Mouse (Mus musculus) CH12.LX (cell line): ENCODE measurements around the gene Luzp1. TPM values are rescaled to one million over a fixed set of nuclear protein-coding genes. Genes with fewer than 3 reads are reported as not detected.
A peak's percentile ranks its signal among the peaks of the same experiment; 100 is the strongest.

Experiments
- DNase-seq: peaks from one replicate; pipeline ENCODE4 v3.0.0-alpha.2; 2013; ENCODE audit errors: extremely low read depth
- H3K27ac ChIP-seq: 2 replicates; pipeline ENCODE4 v1.5.1; 2012; ENCODE audit warnings: low read depth, mild to moderate bottlenecking, control low read depth, moderate library complexity; ENCODE audit not compliant: insufficient read depth
- H3K27me3 ChIP-seq: replicated peaks from 2 replicates; pipeline ENCODE3; 2012; ENCODE audit warnings: inconsistent platforms
- H3K36me3 ChIP-seq, 2 experiments: replicated peaks in 1 of 2; 2 replicates each; pipeline versions ENCODE3 to v1.6.1; 2012; ENCODE audit warnings: inconsistent platforms in 1 of 2, low read length in 1 of 2, mild to moderate bottlenecking in 1 of 2, mixed read lengths in 1 of 2, moderate library complexity in 1 of 2; ENCODE audit not compliant: control insufficient read depth in 1 of 2, insufficient read depth in 1 of 2
- H3K4me1 ChIP-seq, 2 experiments: 2 replicates each; pipeline ENCODE4 v1.6.1; 2012; ENCODE audit warnings: inconsistent platforms in 1 of 2, moderate library complexity in 1 of 2; ENCODE audit not compliant: insufficient read depth in 2 of 2, control insufficient read depth in 1 of 2
- H3K4me2 ChIP-seq: 2 replicates; pipeline ENCODE4 v1.6.1; 2012; ENCODE audit warnings: low read depth, mild to moderate bottlenecking, control low read depth; ENCODE audit not compliant: poor library complexity, insufficient read depth, severe bottlenecking
- H3K4me3 ChIP-seq, 3 experiments: fragments of 150-350 bp in 1 of 3; sonication (generic) in 1 of 3; replicated peaks in 1 of 3; 2 replicates each; pipeline versions ENCODE3 to v1.5.1; 2011 to 2012; ENCODE audit warnings: low read depth in 2 of 3, low read length in 2 of 3, mild to moderate bottlenecking in 2 of 3, moderate library complexity in 2 of 3, control low read depth in 1 of 3, improper control_type of control experiment in 1 of 3, inconsistent platforms in 1 of 3, mixed read lengths in 1 of 3; ENCODE audit not compliant: poor library complexity in 1 of 3
- H3K79me2 ChIP-seq: replicated peaks from 2 replicates; pipeline ENCODE4 v1.6.1; 2012; ENCODE audit warnings: mild to moderate bottlenecking, moderate library complexity; ENCODE audit not compliant: control insufficient read depth, poor library complexity, insufficient read depth, severe bottlenecking; ENCODE audit errors: extremely low read depth
- H3K9ac ChIP-seq: 2 replicates; pipeline ENCODE4 v1.6.1; 2012; ENCODE audit warnings: low read depth, mild to moderate bottlenecking, control low read depth, moderate library complexity; ENCODE audit not compliant: insufficient read depth
- H3K9me3 ChIP-seq: replicated peaks from 2 replicates; pipeline ENCODE3; 2012; ENCODE audit warnings: low read length, inconsistent platforms, mixed read lengths
- BHLHE40 ChIP-seq: IDR thresholded peaks from 2 replicates; pipeline ENCODE4 v1.6.1; 2011; ENCODE audit warnings: mild to moderate bottlenecking, low read depth, low read length, improper control_type of control experiment
- CHD2 ChIP-seq: IDR thresholded peaks from 2 replicates; pipeline ENCODE4 v1.6.1; 2011; ENCODE audit warnings: low read length, improper control_type of control experiment
- CTCF ChIP-seq, 2 experiments: IDR thresholded peaks in 1 of 2; conservative IDR thresholded peaks in 1 of 2; 2 replicates each; pipeline ENCODE4 v1.5.1; 2011 to 2012; ENCODE audit warnings: low read depth in 2 of 2, low read length in 2 of 2, improper control_type of control experiment in 1 of 2, inconsistent platforms in 1 of 2, mild to moderate bottlenecking in 1 of 2, moderate library complexity in 1 of 2
- E2F4 ChIP-seq: IDR thresholded peaks from 2 replicates; pipeline ENCODE4 v1.6.1; 2011; ENCODE audit warnings: low read depth, low read length, improper control_type of control experiment; ENCODE audit not compliant: insufficient replicate concordance
- EP300 ChIP-seq: IDR thresholded peaks from 2 replicates; pipeline ENCODE4 v1.6.1; 2011; ENCODE audit warnings: low read length, improper control_type of control experiment
- ETS1 ChIP-seq: conservative IDR thresholded peaks from 2 replicates; pipeline ENCODE4 v1.6.1; 2012; ENCODE audit warnings: low read depth, mild to moderate bottlenecking, inconsistent platforms, low read length, improper control_type of control experiment, moderate library complexity
- GABPA ChIP-seq: IDR thresholded peaks from 2 replicates; pipeline ENCODE4 v1.6.1; 2012; ENCODE audit warnings: low read depth, low read length, improper control_type of control experiment, inconsistent platforms; ENCODE audit not compliant: insufficient replicate concordance
- HCFC1 ChIP-seq: IDR thresholded peaks from 2 replicates; pipeline ENCODE4 v1.6.1; 2012; ENCODE audit warnings: low read depth, mild to moderate bottlenecking, inconsistent platforms, low read length, improper control_type of control experiment
- IRF4 ChIP-seq: IDR thresholded peaks from 2 replicates; pipeline ENCODE4 v1.6.1; 2014; ENCODE audit warnings: low read depth, mild to moderate bottlenecking, inconsistent platforms, low read length, improper control_type of control experiment
- JUN ChIP-seq: IDR thresholded peaks from 2 replicates; pipeline ENCODE4 v1.6.1; 2011; ENCODE audit warnings: low read depth, mild to moderate bottlenecking, low read length, improper control_type of control experiment, moderate library complexity; ENCODE audit not compliant: insufficient read depth
- JUND ChIP-seq: conservative IDR thresholded peaks from 2 replicates; pipeline ENCODE4 v1.6.1; 2011; ENCODE audit warnings: low read depth, low read length, improper control_type of control experiment
- KAT2A ChIP-seq: IDR thresholded peaks from 2 replicates; pipeline ENCODE4 v1.6.1; 2012; ENCODE audit warnings: low read length, improper control_type of control experiment, inconsistent platforms; ENCODE audit not compliant: insufficient replicate concordance
- MAFK ChIP-seq: IDR thresholded peaks from 2 replicates; pipeline ENCODE4 v1.6.1; 2011; ENCODE audit warnings: low read length, improper control_type of control experiment; ENCODE audit not compliant: insufficient replicate concordance
- MAX ChIP-seq: IDR thresholded peaks from 2 replicates; pipeline ENCODE4 v1.6.1; 2011; ENCODE audit warnings: low read length, improper control_type of control experiment
- MXI1 ChIP-seq: IDR thresholded peaks from 2 replicates; pipeline ENCODE4 v1.6.1; 2011; ENCODE audit warnings: mild to moderate bottlenecking, low read depth, low read length, improper control_type of control experiment
- MYC ChIP-seq: IDR thresholded peaks from 2 replicates; pipeline ENCODE4 v1.6.1; 2011; ENCODE audit warnings: low read depth, mild to moderate bottlenecking, improper control_type of control experiment, low read length
- NELFE ChIP-seq: IDR thresholded peaks from 2 replicates; pipeline ENCODE4 v1.6.1; 2011; ENCODE audit warnings: low read depth, low read length, improper control_type of control experiment
- PAX5 ChIP-seq: IDR thresholded peaks from 2 replicates; pipeline ENCODE4 v1.6.1; 2012; ENCODE audit warnings: low read length, inconsistent platforms, mixed read lengths
- POLR2A ChIP-seq: IDR thresholded peaks from 2 replicates; pipeline ENCODE4 v1.6.1; 2011; ENCODE audit warnings: low read depth, mild to moderate bottlenecking, improper control_type of control experiment, low read length
- POLR2AphosphoS2 ChIP-seq: IDR thresholded peaks from 2 replicates; pipeline ENCODE4 v1.6.1; 2011; ENCODE audit warnings: low read depth, low read length, improper control_type of control experiment
- RAD21 ChIP-seq: IDR thresholded peaks from 2 replicates; pipeline ENCODE4 v1.6.1; 2011; ENCODE audit warnings: low read depth, mild to moderate bottlenecking, low read length, improper control_type of control experiment, moderate library complexity
- RCOR1 ChIP-seq: conservative IDR thresholded peaks from 2 replicates; pipeline ENCODE4 v1.6.1; 2012; ENCODE audit warnings: low read depth, mild to moderate bottlenecking, inconsistent platforms, low read length, improper control_type of control experiment
- SMC3 ChIP-seq: IDR thresholded peaks from 2 replicates; pipeline ENCODE4 v1.6.1; 2011; ENCODE audit warnings: low read depth, low read length, improper control_type of control experiment
- TBP ChIP-seq: conservative IDR thresholded peaks from 2 replicates; pipeline ENCODE4 v1.6.1; 2011; ENCODE audit warnings: low read depth, low read length, improper control_type of control experiment
- TCF12 ChIP-seq: IDR thresholded peaks from 2 replicates; pipeline ENCODE4 v1.6.1; 2014; ENCODE audit warnings: low read depth, mild to moderate bottlenecking, inconsistent platforms, low read length, improper control_type of control experiment
- UBTF ChIP-seq: IDR thresholded peaks from 2 replicates; pipeline ENCODE4 v1.6.1; 2012; ENCODE audit warnings: low read depth, mild to moderate bottlenecking, inconsistent platforms, low read length, improper control_type of control experiment, moderate library complexity
- USF1 ChIP-seq: IDR thresholded peaks from 2 replicates; pipeline ENCODE4 v1.6.1; 2014; ENCODE audit warnings: low read depth, mild to moderate bottlenecking, inconsistent platforms, low read length, improper control_type of control experiment
- USF2 ChIP-seq: conservative IDR thresholded peaks from 2 replicates; pipeline ENCODE4 v1.6.1; 2011; ENCODE audit warnings: low read depth, low read length, improper control_type of control experiment
- ZC3H11A ChIP-seq: IDR thresholded peaks from 2 replicates; pipeline ENCODE4 v1.6.1; 2012; ENCODE audit warnings: low read depth, mild to moderate bottlenecking, inconsistent platforms, low read length, improper control_type of control experiment
- ZKSCAN1 ChIP-seq: IDR thresholded peaks from 2 replicates; pipeline ENCODE4 v1.6.1; 2012; ENCODE audit warnings: low read depth, inconsistent platforms, low read length, improper control_type of control experiment, borderline replicate concordance
- ZMIZ1 ChIP-seq: IDR thresholded peaks from 2 replicates; pipeline ENCODE4 v1.6.1; 2012; ENCODE audit warnings: low read depth, mild to moderate bottlenecking, inconsistent platforms, low read length, improper control_type of control experiment
- ZNF384 ChIP-seq: IDR thresholded peaks from 2 replicates; pipeline ENCODE4 v1.6.1; 2012; ENCODE audit warnings: low read depth, low read length, improper control_type of control experiment, inconsistent platforms
- dilution Hi-C: fragments of 300-500 bp; cut with MboI; formaldehyde crosslinking; loops from 2 replicates; pipeline ENCODE4 v1.14.3; 2020; ENCODE audit warnings: low sequenced_read_pairs; ENCODE audit not compliant: extremely low pct_unique_long_range_greater_than_20kb, extremely low pct_ligation_motif_present
- in situ Hi-C: fragments of 300-500 bp; cut with MboI; formaldehyde crosslinking; loops from 3 replicates; pipeline ENCODE4 v1.14.3; 2019; ENCODE audit warnings: low sequenced_read_pairs, low pct_ligation_motif_present, low pct_unique_long_range_greater_than_20kb, mixed read lengths
- polyA plus RNA-seq: library from polyadenylated mRNA; unstranded; fragments of >175 nt; gene quantifications from 2 replicates; pipeline ENCODE4 v1.2.1, GENCODE M21; 2012; ENCODE audit warnings: low read depth; ENCODE audit not compliant: insufficient read length
- total RNA-seq, 2 experiments: library from RNA; depleted of rRNA; stranded (reverse); fragments of 300-350 nt in 1 of 2; fragments of >200 nt in 1 of 2; gene quantifications; 2 replicates each; pipeline ENCODE4 v1.2.3; 2012 to 2014

Luzp1 gene
- total and polyA plus RNA-seq, 3 experiments, result 5.0 to 7.0 (median 6.1) TPM

DNA sequence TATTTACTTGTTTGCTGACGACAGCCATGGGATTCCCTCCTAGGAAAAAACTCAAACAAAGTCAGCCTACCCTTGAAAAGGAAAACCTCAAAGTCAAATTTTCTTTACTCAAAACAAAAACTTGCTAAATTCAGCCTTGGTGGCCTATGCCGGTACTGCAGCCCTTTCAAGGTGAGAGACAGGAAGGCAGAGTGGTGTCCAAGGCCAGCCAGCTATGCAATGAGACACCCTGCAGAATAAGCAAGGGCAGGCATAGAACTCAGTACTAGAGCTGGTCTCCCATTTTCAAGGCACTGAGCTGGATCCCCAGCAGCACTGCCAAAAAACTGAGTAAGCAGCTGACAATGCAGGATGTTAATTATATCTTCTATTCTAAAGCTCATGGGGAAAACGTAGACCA lies 99.1 kb downstream of the Luzp1 start:
- no peak overlapping the region for H3K4me2 ChIP-seq
- TF ChIP-seq ZMIZ1, result no peak
- peak in 1 of 2 experiments; percentile 10; a peak in 1 of 4 replicates for TF ChIP-seq CTCF (conservative IDR thresholded peaks at IDR 0.05 in 1 of 2, IDR thresholded peaks at IDR 0.05 in 1 of 2; ENCODE audit: low read depth in 2 of 2, low read length in 2 of 2)
- no peaks in the 10 kb centered on the region for H3K9me3 ChIP-seq
- no peak overlapping the region for H3K27ac ChIP-seq
- no peaks in the 10 kb centered on the region; the same call in none of the 2 replicates for H3K79me2 ChIP-seq
- no peak overlapping the region for H3K9ac ChIP-seq
- DNase-seq, result peak; percentile 26
- in situ Hi-C loops, result no loop called here
- no peaks in the 10 kb centered on the region for H3K27me3 ChIP-seq
- no peak overlapping the region for H3K4me3 ChIP-seq
- dilution Hi-C loops, result no loop called here
- H3K4me1 ChIP-seq, result peaks cover 0 to 16% of the 10 kb centered on the region in 2 experiments; a peak in 1 of 4 replicates
- peaks cover 35 to 86% of the 10 kb centered on the region in 2 experiments for H3K36me3 ChIP-seq

DNA sequence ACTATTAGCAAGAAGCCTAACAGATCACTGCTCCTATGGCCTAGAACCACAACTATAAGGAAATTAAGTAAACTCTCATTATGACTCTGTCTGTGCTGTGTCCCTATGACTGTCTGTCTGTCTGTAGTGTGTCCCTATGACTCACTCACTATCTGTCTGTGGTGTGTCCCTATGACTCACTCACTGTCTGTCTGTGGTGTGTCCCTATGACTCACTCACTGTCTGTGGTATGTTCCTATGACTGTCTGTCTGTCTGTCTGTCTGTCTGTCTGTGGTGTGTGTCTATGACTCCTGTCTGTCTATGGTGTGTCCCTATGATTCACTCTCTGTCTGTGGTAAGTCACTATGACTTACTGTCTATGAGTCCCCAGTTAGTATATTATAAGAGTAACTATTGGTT lies 100.4 kb downstream of the Luzp1 start:
- DNase-seq, result peak; percentile 71
- Histone ChIP-seq H3K36me3 (peaks cover 31 to 81% of the 10 kb centered on the region in 2 experiments), H3K27me3 (no peaks in the 10 kb centered on the region), H3K79me2 (no peaks in the 10 kb centered on the region; the same call in none of the 2 replicates), H3K4me2 (no peak overlapping the region), H3K27ac (no peak overlapping the region), H3K9ac (no peak overlapping the region), H3K4me1 (peaks cover 0 to 16% of the 10 kb centered on the region in 2 experiments; a peak in 1 of 4 replicates), H3K4me3 (no peak overlapping the region), H3K9me3 (no peaks in the 10 kb centered on the region)
- dilution Hi-C loops, result no loop called here
- no peak for TF ChIP-seq UBTF
- TF ChIP-seq KAT2A, result no peak
- no peak for TF ChIP-seq MAFK
- TF ChIP-seq POLR2AphosphoS2, result no peak
- TF ChIP-seq ZKSCAN1, result no peak
- TF ChIP-seq TBP, result no peak
- no peak for TF ChIP-seq TCF12
- TF ChIP-seq PAX5, result no peak
- TF ChIP-seq ZNF384, result no peak
- TF ChIP-seq CTCF (conservative IDR thresholded peaks at IDR 0.05 in 1 of 2, IDR thresholded peaks at IDR 0.05 in 1 of 2; ENCODE audit: low read depth in 2 of 2, low read length in 2 of 2), result no peak
- TF ChIP-seq CHD2, result no peak
- peak; percentile 88 for TF ChIP-seq ETS1
- TF ChIP-seq JUND, result peak; percentile 84
- TF ChIP-seq SMC3, result no peak
- TF ChIP-seq RCOR1, result no peak
- TF ChIP-seq RAD21, result no peak
- peak; percentile 60; the same call in 1 of the 2 replicates for TF ChIP-seq IRF4
- peak; percentile 55; the same call in 1 of the 2 replicates for TF ChIP-seq BHLHE40
- no peak for TF ChIP-seq E2F4
- no peak for TF ChIP-seq GABPA
- no peak for TF ChIP-seq POLR2A
- TF ChIP-seq MYC, result no peak
- TF ChIP-seq EP300, result peak; percentile 55
- no peak for TF ChIP-seq ZMIZ1
- TF ChIP-seq USF1, result no peak
- TF ChIP-seq MAX, result no peak
- no peak for TF ChIP-seq MXI1
- TF ChIP-seq NELFE, result no peak
- no peak for TF ChIP-seq USF2
- TF ChIP-seq ZC3H11A, result no peak
- no peak for TF ChIP-seq HCFC1
- TF ChIP-seq JUN, result peak; percentile 59
- in situ Hi-C loops, result no loop called here
